Mouse (Mus musculus) thymus, postnatal 36 days (tissue): ENCODE measurements around the gene Fam166a.
"Not testable (repeated sequence)": the region's sequence is repeated elsewhere in the genome, so short reads cannot be mapped to it uniquely, and the experiment has no call there.

Experiments used
- DNase-seq, 2 experiments: peaks; one replicate each; pipeline ENCODE4 v3.0.0; 2022; ENCODE audit warnings: mixed read lengths in 2 of 2

Gene Fam166a

DNA sequence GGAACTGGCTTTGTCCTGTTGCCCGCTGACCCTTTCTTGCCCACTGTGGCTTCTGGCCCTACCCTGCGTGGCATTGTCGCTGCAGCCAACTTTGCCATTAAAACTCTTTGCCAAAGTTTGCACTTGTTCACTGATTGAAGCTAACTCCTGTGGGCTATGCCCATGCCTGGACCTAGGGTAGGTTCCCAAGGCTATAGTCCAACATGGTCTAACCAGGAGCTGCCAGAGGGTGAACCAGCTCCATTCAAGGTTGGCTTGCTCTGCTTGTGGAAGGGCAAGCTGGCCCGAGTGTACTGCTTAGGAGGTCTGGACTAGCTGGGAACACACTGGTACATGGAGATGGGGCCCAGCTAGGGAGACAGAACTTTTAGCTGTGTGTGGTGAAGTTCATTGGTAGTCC is 25.6 kb downstream of the Fam166a start:
- no peak for DNase-seq

- DNase-seq: no peak
These were observed 27.9 kb downstream of the Fam166a start, which contains the start of gene AL732309.1 for GRCm38 (mm10) chr2:25246183-25247072. Gene AL732309.1, minus strand, starts transcription at chr2:25246863.

DNA sequence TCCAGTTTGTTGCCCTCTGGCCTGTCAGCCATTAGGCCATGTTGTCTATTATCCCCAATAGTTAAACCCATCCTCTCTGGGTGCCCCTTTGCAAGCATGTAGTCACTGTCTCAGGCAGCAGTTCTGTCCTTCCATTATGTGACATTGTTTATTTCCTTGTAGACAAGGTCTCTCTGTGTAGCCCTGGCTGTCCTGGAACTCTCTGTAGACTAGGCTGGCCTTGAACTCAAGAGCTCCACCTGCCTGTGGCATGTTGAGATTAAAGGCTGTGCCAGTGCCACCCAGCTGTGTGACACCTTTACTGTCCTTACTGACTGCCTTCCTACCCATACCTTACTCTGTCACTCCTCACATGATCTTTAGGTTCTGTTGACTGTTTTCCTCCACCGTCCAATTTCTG is 33.8 kb downstream of the Fam166a start:
- DNase-seq: peak; percentile 28 to 30

- peak; percentile 82 for DNase-seq
These were observed 36.8 kb downstream of the Fam166a start, which contains the start of gene Tmem203 for GRCm38 (mm10) chr2:25255284-25255779. Gene Tmem203, plus strand, starts transcription at chr2:25255439.

DNA sequence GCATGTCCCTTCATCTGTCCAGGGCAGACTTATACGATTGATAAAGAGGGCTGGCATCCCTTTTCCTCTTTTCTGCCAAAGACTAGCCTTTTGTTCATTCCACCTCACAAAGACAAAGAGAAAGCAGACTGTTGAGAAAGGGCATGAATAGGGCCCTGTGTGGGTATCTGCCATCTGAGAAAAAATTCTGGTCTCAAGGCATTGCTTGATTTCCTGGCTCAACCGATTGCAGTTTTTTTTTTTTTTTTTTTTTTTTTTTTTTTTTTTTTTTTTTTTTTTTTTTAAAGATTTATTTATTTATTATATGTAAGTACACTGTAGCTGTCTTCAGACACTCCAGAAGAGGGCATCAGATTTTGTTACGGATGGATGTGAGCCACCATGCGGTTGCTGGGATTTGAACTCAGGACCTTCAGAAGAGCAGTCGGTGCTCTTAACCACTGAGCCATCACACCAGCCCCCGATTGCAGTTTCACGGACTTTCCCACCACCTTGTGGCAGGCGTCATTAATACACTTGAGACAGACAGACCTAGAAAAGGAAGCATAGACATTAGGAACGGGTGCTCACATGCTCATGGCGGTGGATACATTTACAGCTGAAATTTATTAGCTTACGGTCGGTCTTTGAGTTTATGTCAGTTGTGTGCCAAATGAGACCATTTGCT is 38.0 kb downstream of the Fam166a start:
- peak; percentile 61 to 65 for DNase-seq

GRCm38 (mm10) chr2:25257250-25257649 is 38.7 kb downstream of the Fam166a start:
- DNase-seq: not testable (repeated sequence)

- DNase-seq: no peak
These were observed 40.3 kb downstream of the Fam166a start for GRCm38 (mm10) chr2:25258887-25259286.

- no peak for DNase-seq
These were observed 43.3 kb downstream of the Fam166a start for GRCm38 (mm10) chr2:25261870-25262269.

- peak; percentile 93 to 96 for DNase-seq
These were observed 43.8 kb downstream of the Fam166a start, which contains the start of gene Tprn for GRCm38 (mm10) chr2:25262291-25262767. Gene Tprn, plus strand, starts transcription at chr2:25262618.

- DNase-seq: peak; percentile 54 to 69
These were observed 44.5 kb downstream of the Fam166a start for GRCm38 (mm10) chr2:25262795-25263622.

DNA sequence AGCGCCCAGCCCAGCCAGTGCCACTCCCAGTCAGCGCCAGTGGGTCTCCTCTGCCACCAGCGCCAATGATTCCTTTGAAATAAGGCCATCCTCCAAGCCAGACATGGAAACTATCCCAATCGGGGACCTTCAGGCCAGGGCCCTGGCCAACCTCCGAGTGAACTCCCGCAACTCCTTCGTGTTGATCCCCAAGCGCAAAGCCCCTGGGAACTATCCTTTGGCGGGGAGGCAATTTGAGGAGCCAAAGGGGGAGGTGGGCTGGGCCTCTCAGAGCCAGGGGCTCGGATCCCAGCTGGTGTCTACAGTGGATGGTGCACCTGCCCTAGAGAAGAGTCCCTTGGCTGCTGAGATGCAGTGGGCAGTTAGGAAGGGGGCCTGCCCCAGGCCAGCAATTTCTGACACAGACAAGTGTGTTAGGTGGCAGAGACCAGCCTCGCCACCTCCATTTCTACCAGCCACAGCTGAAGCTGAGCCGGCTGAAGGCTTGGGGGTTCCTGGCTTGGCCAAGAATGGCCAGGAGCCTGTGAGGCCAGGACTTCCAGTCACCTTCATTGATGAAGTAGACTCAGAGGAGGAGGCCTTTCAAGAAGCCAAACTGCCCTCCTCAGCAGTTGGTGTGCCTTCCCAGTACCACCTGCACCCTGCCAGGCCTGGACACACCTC is 45.2 kb downstream of the Fam166a start:
- no peak for DNase-seq

GRCm38 (mm10) chr2:25264286-25264660 is 45.7 kb downstream of the Fam166a start:
- no peak for DNase-seq

DNA sequence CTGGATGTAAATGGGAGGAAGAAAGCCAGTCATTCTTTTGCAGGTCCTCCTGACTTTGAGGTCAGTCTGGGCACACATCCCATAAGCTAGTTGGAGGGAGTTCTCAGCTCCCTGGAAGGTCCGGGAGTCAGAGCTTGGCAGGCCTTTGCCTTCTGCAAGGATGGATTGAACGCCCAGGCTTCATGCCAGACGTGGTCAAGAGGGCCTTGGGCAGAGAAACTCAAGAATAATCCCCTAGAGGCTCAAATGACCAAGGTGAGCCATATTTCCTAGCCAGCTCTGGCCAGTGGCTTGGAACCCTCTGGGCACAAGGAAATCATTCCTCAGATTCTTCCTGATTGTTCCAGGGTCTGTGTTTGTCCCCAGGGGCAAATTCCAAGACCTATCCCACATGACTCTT is 46.3 kb downstream of the Fam166a start:
- DNase-seq: no peak

GRCm38 (mm10) chr2:25265897-25266656 is 47.5 kb downstream of the Fam166a start:
- DNase-seq: no peak

DNA sequence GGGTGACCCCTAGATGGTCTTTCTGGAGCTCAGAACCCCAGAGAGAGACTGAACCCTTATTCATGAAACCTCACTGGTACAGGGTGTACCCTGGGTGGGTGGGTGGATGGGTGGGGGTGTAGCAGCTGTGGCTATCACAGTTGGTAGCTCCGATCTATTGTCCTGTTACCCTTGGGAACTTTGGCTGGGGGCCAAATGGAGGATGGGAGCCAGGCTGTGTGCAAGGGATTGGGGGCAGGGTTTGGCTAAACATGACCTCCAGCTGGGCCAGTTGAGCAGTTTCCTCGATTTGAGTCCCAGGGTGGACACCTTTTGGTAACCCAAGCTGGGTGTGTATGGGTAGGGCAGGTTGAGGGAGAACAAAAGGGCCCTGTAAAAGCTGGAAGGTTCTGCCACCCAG is 48.2 kb downstream of the Fam166a start:
- no peak for DNase-seq

GRCm38 (mm10) chr2:25267241-25267640 is 48.7 kb downstream of the Fam166a start:
- DNase-seq: no peak

GRCm38 (mm10) chr2:25267746-25268309 is 49.3 kb downstream of the Fam166a start:
- no peak for DNase-seq
